Mouse (Mus musculus) CD4-positive, CD25-positive, alpha-beta regulatory T cell, adult 2 months (primary cell): ENCODE data around the gene Zbtb7b.
A peak's percentile ranks its signal among the peaks of the same experiment; 100 is the strongest.

ENCODE experiments used
- DNase-seq: peaks from one replicate; pipeline ENCODE4 v3.0.0-alpha.2; 2012; ENCODE audit warnings: low read depth, low spot score

The Zbtb7b gene

DNA sequence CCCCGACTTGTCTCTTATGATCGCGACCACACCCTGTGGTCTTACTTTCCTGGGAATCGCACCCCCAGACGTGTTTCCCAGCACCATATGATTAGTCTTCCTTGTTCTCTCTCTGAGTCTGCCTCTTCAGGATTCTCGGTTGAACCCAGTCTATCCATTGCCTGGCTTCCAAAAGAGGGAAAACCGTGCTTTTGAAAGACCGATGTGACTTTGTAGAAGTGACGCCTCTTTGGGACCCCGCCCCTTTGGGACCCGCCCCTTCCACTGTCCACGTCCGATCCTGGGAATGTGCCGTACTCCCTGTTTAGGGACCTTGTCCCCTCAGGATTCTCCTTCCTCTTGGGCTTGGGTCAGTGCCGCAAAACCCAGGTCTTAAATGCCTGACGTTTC is 24.3 kb upstream of the Zbtb7b start:
- no peak for DNase-seq

- peak; percentile 96 for DNase-seq
These were observed 23.7 kb upstream of the Zbtb7b start, which contains the start of the genes Cks1b and Shc1 for GRCm38 (mm10) chr3:89418170-89418860. Cks1b (minus strand) TSS chr3:89418383. Shc1 (plus strand) TSS chr3:89418443.

- no peak for DNase-seq
These were observed 23.2 kb upstream of the Zbtb7b start for GRCm38 (mm10) chr3:89417840-89418169.

- no peak for DNase-seq
These were observed 22.6 kb upstream of the Zbtb7b start for GRCm38 (mm10) chr3:89417131-89417530.

- no peak for DNase-seq
These were observed 21.6 kb upstream of the Zbtb7b start for GRCm38 (mm10) chr3:89416158-89416557.

DNA sequence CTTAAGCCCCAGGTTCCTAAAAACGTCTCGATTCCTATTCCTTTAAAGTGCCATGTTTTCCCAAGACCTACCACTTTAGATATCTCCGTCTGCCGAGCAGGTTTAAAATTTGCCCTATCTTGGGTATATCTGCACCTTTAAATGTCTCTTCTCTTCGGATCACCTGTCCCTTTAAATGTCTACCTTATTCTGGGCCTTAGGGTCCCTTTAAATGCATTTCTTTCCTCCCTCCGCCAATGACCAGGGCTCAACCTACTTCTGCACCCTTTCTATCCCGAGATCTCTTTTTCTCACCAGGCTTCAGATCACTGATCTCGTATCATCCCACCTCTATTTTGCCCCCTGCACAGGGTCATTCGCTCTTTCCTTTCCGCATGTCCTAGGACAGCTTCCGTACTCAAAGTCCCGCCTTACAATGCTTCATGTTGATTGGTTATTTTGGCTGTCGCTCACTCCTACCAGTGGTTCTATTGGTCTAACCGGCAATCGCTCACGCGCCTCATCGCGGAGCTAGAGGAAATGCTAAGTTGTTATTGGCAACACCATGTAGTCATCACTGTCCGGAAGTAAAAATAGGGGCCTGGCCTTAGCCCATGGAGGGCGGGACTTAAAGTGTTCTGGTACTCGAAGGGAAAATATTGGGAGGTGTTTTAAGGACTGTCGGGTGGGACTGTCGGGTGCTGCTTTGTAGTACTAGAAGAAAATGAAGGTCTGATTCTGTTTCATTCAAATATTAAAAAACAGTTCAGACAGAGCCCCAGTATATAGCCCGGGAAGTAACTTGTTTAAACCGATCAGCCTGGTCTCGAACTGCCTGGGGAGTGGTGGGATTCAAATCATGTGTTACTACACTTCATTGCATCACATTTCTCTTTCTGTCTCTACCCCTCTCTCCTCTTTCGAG is 17.2 kb upstream of the Zbtb7b start, which contains the start of gene Flad1:
Flad1 (minus strand) TSS at position 381 of the 904 bp plus-strand sequence.
- DNase-seq: peak; percentile 98

- DNase-seq: no peak
These were observed 16.3 kb upstream of the Zbtb7b start for GRCm38 (mm10) chr3:89410864-89411263.

DNA sequence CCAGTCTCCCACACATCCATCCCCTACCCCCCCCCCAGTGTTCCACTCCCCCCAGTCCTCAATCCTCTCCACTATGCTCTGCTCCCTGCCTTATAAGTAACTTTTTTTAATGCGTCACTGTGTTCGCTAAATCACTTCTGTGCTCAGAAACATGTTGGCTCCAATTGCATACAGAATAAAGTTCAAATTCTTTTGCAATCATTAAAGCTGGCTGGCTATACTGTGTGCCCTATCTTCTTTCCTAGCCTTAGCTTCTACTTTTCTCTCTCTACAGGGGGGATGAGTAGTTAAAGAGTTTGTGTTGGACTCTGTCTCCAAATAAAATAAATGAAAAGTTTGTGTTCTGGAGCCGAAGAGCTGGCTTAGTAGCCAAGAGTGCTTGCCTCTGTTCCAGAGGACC is 15.1 kb upstream of the Zbtb7b start:
- no peak for DNase-seq

- DNase-seq: no peak
These were observed 13.9 kb upstream of the Zbtb7b start for GRCm38 (mm10) chr3:89408448-89408847.

DNA sequence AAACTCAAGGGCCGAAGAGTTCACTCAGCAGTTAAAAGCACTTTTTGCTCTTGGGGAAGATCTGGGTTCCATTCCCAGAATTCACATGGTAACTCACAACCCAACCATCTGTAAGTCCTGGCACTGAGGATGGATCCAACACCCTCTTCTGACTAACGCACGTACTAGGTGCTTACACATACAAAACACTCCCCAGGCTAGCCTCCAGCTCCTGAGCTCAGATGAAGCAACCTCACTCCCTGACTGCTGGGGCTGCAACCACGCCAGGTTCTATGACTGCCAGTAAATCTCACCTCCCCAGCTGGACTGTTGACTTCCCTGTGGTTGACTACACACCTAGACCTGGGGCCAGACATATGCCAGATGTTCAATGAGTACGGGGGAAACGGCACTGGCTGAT is 12.3 kb upstream of the Zbtb7b start:
- DNase-seq: no peak

- no peak for DNase-seq
These were observed 8.1 kb upstream of the Zbtb7b start, which contains the start of gene Lenep for GRCm38 (mm10) chr3:89402693-89403092. Lenep (minus strand) TSS chr3:89402793.

DNA sequence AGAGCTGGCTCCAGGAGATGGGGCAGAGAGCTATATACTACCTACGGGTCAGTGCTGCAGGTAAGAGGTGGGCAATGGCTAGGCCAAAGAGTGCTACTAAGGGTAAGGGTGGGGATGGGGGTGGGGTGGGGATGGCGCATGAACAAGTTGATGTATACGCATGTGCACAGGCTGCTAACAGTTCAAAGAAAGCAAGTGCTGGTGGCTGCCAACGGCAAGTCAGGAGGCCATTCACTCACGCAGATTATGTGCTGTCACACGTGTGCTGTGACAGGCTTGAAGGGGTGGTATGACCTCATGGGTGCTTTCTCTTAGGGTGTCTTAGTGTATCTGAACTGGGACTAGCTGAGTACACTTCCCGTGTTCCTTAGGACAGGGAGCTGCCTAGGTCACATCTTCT is 6.8 kb upstream of the Zbtb7b start:
- no peak for DNase-seq

GRCm38 (mm10) chr3:89396654-89397005 is 2.1 kb upstream of the Zbtb7b start:
- DNase-seq: no peak

DNA sequence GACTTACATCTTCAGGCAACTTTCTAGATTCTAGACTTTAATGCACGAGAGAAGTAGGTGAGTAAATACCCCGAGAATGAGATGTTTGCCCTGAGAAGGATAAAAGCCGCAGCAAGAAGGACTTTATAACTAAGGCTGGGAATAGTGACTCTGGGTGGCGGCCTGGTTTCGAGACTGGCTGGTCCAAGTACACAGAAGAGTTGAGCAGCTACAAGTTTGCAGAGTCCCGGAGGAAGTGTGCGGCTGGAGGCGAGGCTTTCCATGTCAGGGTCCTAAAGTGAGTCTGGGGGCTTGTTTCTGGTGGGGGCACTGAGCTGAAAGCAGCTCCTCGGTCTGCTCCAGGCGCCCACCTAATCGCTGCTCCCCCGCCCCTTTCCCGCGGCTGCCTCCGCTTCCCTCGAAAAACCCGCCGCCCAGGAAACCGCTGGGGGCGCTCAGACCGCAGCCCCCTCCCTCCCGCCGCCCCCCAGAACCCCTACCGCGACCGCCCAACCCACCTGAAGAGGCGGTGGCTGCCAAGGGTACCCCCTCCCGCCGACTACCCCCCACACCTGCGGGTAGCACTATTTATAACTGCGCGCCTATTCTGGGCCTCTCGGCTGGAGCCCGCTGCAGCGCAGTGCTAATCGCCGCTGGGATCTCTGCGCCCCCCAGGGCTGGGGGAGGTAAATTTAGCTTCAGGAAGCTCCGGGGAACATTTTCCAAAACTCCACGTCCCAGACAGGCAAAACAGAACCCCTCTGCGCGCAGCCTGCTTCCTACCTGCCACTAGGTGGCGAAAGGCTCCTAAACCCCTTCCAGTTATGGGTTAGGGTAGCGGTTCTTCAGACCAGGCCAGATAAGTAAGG is 1.5 kb upstream of the Zbtb7b start:
- peak; percentile 79 for DNase-seq

GRCm38 (mm10) chr3:89395419-89395805 is 836 bp upstream of the Zbtb7b start:
- DNase-seq: peak; percentile 27

DNA sequence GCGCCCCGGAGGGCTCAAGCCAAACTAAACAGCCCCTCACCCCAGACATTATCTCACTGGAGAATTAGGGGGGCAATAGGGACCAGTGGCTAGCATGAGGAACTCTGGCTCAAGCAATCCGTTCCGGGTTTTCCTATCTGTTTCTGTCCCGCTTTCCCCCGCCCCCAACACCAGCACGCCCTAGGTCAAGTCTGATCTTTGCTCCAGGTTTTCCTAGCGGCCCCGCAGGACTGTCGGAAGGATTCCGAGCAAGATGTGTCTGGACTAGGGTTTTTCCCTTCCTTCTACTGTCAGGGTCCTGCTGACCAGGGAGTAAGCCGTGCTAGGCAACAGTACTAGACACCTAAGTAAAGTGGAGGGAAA is 299 bp upstream of the Zbtb7b start:
- DNase-seq: peak; percentile 48

DNA sequence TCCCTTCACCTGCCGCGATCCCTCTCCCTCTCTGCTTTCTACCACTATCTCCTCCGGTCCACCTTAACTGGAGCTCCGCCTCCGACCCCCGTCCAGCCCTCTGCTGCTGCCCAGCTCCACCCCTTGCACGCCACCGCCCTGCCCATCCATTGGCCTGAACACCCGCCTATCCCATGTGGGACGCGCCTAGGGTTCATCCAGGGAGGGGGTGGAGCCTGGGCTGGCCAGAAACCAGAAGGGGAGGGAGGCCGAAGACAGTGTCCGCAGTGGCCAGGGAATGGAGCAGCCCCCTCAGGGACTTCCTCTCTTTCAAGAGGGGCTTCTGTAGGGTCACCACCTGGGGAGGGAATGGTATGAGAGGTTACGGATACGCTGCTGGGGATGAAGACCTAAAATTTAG is 971 bp downstream of the Zbtb7b start:
- DNase-seq: peak; percentile 95

GRCm38 (mm10) chr3:89392871-89393311 is 1.7 kb downstream of the Zbtb7b start:
- peak; percentile 55 for DNase-seq

DNA sequence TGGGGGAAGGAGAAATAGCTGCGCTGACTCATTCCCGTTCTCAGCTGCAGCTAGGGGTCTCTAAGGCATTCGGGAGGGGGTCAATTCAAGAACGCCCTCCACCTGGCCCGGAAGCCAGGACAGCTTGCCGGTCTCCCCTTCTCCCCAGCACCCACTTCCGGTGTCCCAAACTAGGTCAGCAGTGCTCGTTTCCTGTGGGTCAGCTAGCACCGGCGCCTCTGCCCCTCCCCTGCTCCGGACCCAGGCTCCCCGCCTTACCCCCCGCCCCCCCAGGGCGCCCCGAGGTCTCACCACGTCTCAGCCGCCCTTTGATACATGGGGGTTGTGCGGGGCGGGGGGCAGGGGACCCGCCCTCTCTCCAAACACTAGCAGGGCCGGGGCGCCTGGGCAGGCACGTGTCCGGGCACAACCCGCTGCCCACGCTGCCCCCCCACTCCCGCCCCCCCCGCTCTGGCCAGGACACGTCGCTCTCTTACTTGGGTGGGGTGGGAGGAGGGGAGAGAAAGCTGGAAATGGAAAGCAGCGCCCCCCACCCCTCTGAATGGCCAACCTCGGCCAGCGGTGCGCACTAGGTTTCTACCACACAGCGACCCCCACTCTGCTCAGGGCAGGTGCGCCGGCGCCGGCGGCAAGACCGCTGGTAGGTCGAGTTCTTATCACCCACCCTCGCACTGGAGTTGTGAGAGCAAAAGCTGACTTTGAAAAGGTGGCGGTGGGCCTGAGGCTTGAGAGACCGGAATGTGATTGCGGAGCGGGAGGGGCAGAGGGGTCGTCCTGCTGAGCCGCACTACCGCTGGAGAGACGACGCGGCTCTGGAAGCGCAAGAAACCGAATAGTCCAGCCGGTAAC is 2.7 kb downstream of the Zbtb7b start:
- peak; percentile 48 for DNase-seq

- peak; percentile 64 for DNase-seq
These were observed 3.6 kb downstream of the Zbtb7b start for GRCm38 (mm10) chr3:89390699-89391662.
